Mouse (Mus musculus): Measurements from ENCODE around the gene Dvl2. TPM values are rescaled to one million over a fixed set of nuclear protein-coding genes. Genes with fewer than 3 reads are reported as not detected.
A peak's percentile ranks its signal among the peaks of the same experiment; 100 is the strongest.
"Not testable (repeated sequence)": the region's sequence is repeated elsewhere in the genome, so short reads cannot be mapped to it uniquely, and the experiment has no call there.

Dvl2 gene
- 1.3 and 4.2 TPM in 2 replicates for total RNA-seq (2015; ENCODE audit: low replicate concordance)
- total RNA-seq (2017; ENCODE audit: low replicate concordance), result 2.1 and 7.4 TPM in 2 replicates

- peak; percentile 65 for ATAC-seq (replicated peaks; ENCODE audit: low FRiP score, poor library complexity, severe bottlenecking)
Measured at GRCm38 (mm10) chr11:70000396-70000898, at the start of gene Dvl2. Gene Dvl2 (plus strand): TSS chr11:70000595.

GRCm38 (mm10) chr11:69950807-69951459 lies 49.5 kb upstream of the Dvl2 start:
- ATAC-seq (replicated peaks; ENCODE audit: low FRiP score, poor library complexity, severe bottlenecking), result no peak

- ATAC-seq (replicated peaks; ENCODE audit: low FRiP score, poor library complexity, severe bottlenecking), result no peak
Measured at GRCm38 (mm10) chr11:69952274-69952673, 48.1 kb upstream of the Dvl2 start.

- no peak for ATAC-seq (replicated peaks; ENCODE audit: low FRiP score, poor library complexity, severe bottlenecking)
Measured at GRCm38 (mm10) chr11:69953267-69953915, 47.0 kb upstream of the Dvl2 start.

GRCm38 (mm10) chr11:69955618-69956017 lies 44.8 kb upstream of the Dvl2 start:
- ATAC-seq (replicated peaks; ENCODE audit: low FRiP score, poor library complexity, severe bottlenecking), result not testable (repeated sequence)

- no peak for ATAC-seq (replicated peaks; ENCODE audit: low FRiP score, poor library complexity, severe bottlenecking)
Measured at GRCm38 (mm10) chr11:69956218-69956617, 44.2 kb upstream of the Dvl2 start.

GRCm38 (mm10) chr11:69960616-69961015 lies 39.8 kb upstream of the Dvl2 start:
- ATAC-seq (replicated peaks; ENCODE audit: low FRiP score, poor library complexity, severe bottlenecking), result peak; percentile 66

- ATAC-seq (replicated peaks; ENCODE audit: low FRiP score, poor library complexity, severe bottlenecking), result no peak
Measured at GRCm38 (mm10) chr11:69961841-69962240, 38.6 kb upstream of the Dvl2 start.

GRCm38 (mm10) chr11:69964650-69965270 lies 35.6 kb upstream of the Dvl2 start, which contains the start of gene Cldn7:
Gene Cldn7 (plus strand): TSS chr11:69964779.
- no peak for ATAC-seq (replicated peaks; ENCODE audit: low FRiP score, poor library complexity, severe bottlenecking)

- 0 out of 2 replicates have a peak, but pooled peaks have one; percentile 13 for ATAC-seq (replicated peaks; ENCODE audit: low FRiP score, poor library complexity, severe bottlenecking)
Measured at GRCm38 (mm10) chr11:69965271-69966005, 35.0 kb upstream of the Dvl2 start.

GRCm38 (mm10) chr11:69966006-69966859 lies 34.2 kb upstream of the Dvl2 start:
- 0 out of 2 replicates have a peak, but pooled peaks have one; percentile 17 for ATAC-seq (replicated peaks; ENCODE audit: low FRiP score, poor library complexity, severe bottlenecking)

GRCm38 (mm10) chr11:69966860-69967517 lies 33.4 kb upstream of the Dvl2 start:
- ATAC-seq (replicated peaks; ENCODE audit: low FRiP score, poor library complexity, severe bottlenecking), result no peak

- ATAC-seq (replicated peaks; ENCODE audit: low FRiP score, poor library complexity, severe bottlenecking), result no peak
Measured at GRCm38 (mm10) chr11:69968793-69969192, 31.6 kb upstream of the Dvl2 start.

GRCm38 (mm10) chr11:69970222-69970621 lies 30.2 kb upstream of the Dvl2 start:
- ATAC-seq (replicated peaks; ENCODE audit: low FRiP score, poor library complexity, severe bottlenecking), result no peak

- no peak for ATAC-seq (replicated peaks; ENCODE audit: low FRiP score, poor library complexity, severe bottlenecking)
Measured at GRCm38 (mm10) chr11:69970775-69971174, 29.6 kb upstream of the Dvl2 start.

GRCm38 (mm10) chr11:69974907-69975306 lies 25.5 kb upstream of the Dvl2 start:
- no peak for ATAC-seq (replicated peaks; ENCODE audit: low FRiP score, poor library complexity, severe bottlenecking)

- no peak for ATAC-seq (replicated peaks; ENCODE audit: low FRiP score, poor library complexity, severe bottlenecking)
Measured at GRCm38 (mm10) chr11:69976271-69976670, 24.1 kb upstream of the Dvl2 start.

- ATAC-seq (replicated peaks; ENCODE audit: low FRiP score, poor library complexity, severe bottlenecking), result peak; percentile 59
Measured at GRCm38 (mm10) chr11:69979827-69980195, 20.6 kb upstream of the Dvl2 start.

Data from erythroblast, adult 5-6 weeks (primary cell).